Mouse (Mus musculus) G1E (cell line): ENCODE results near the gene Ube2l3. TPM values are rescaled to one million over a fixed set of nuclear protein-coding genes. Genes with fewer than 3 reads are reported as not detected.

Experiments used
- ATAC-seq: 2 replicates; pipeline ENCODE4 v1.8.0; 2016; ENCODE audit warnings: mild to moderate bottlenecking; ENCODE audit not compliant: insufficient number of reproducible peaks, poor library complexity, low FRiP score, severe bottlenecking; ENCODE audit errors: extremely low read depth
- DNase-seq: peaks from one replicate; pipeline ENCODE4 v3.0.0; 2012; ENCODE audit warnings: low spot score
- H3K27me3 ChIP-seq: 2 replicates; pipeline ENCODE4 v1.6.1; 2012; ENCODE audit warnings: mild to moderate bottlenecking, low read length, inconsistent platforms; ENCODE audit not compliant: insufficient read depth
- H3K36me3 ChIP-seq: replicated peaks from 2 replicates; pipeline ENCODE3; 2012; ENCODE audit warnings: mild to moderate bottlenecking, inconsistent platforms
- H3K4me1 ChIP-seq: 2 replicates; pipeline ENCODE4 v1.6.1; 2012; ENCODE audit warnings: low read depth, low read length, inconsistent platforms, mixed read lengths; ENCODE audit not compliant: insufficient read depth
- H3K4me3 ChIP-seq: 2 replicates; pipeline ENCODE4 v1.5.1; 2012; ENCODE audit warnings: low read depth, mild to moderate bottlenecking, inconsistent platforms, low read length, moderate library complexity, mixed read lengths
- H3K9me3 ChIP-seq: replicated peaks from 2 replicates; pipeline ENCODE4 v1.6.1; 2012; ENCODE audit warnings: inconsistent platforms
- CTCF ChIP-seq: IDR thresholded peaks from 2 replicates; pipeline ENCODE4 v1.5.1; 2012; ENCODE audit warnings: low read depth, low read length, inconsistent platforms, mixed read lengths
- GATA1 ChIP-seq: IDR thresholded peaks from 2 replicates; pipeline ENCODE4 v1.6.1; 2012; ENCODE audit warnings: borderline replicate concordance, low read length, inconsistent platforms, mixed read lengths
- GATA2 ChIP-seq: IDR thresholded peaks from 2 replicates; pipeline ENCODE4 v1.6.1; 2012; ENCODE audit warnings: low read depth, low read length, inconsistent platforms, borderline replicate concordance
- POLR2AphosphoS5 ChIP-seq: IDR thresholded peaks from 2 replicates; pipeline ENCODE4 v1.6.1; 2012; ENCODE audit warnings: low read depth, low read length, inconsistent platforms; ENCODE audit not compliant: insufficient replicate concordance
- TAL1 ChIP-seq: conservative IDR thresholded peaks from 2 replicates; pipeline ENCODE4 v1.6.1; 2012; ENCODE audit warnings: low read depth, low read length, inconsistent platforms, mixed read lengths
- polyA plus RNA-seq: library from polyadenylated mRNA; stranded (reverse); fragments of >175 nt; gene quantifications from 2 replicates; pipeline ENCODE4 v1.2.3, GENCODE M21; 2012
- total RNA-seq, 2 experiments: library from RNA; stranded (forward) in 1 of 2; stranded (reverse) in 1 of 2; fragments of 200-1000 nt in 1 of 2; fragments of >200 nt in 1 of 2; fragmentation: Nextera tagmentation in 1 of 2; gene quantifications; 2 replicates each; pipeline ENCODE4 v1.2.3; 2014 to 2017

Gene Ube2l3
- total and polyA plus RNA-seq, 3 experiments, result 96.3 to 356 (median 176) TPM

- TF ChIP-seq GATA2 (no peak), GATA1 (no peak), POLR2AphosphoS5 (no peak), CTCF (no peak), TAL1 (no peak)
- ATAC-seq, result no peak
Measured at GRCm38 (mm10) chr16:17226496-17226895, 24.0 kb upstream of the Ube2l3 start.

GRCm38 (mm10) chr16:17225584-17225983 lies 23.1 kb upstream of the Ube2l3 start:
- Histone ChIP-seq H3K36me3 (no peaks in the 10 kb centered on the region), H3K4me1 (peaks cover 16% of the 10 kb centered on the region), H3K9me3 (peaks cover 4% of the 10 kb centered on the region; the same call in 1 of the 2 replicates), H3K4me3 (no peak overlapping the region), H3K27me3 (peaks cover 2% of the 10 kb centered on the region)
- DNase-seq (no peak), ATAC-seq (no peak)
- no peak for TF ChIP-seq POLR2AphosphoS5
- TF ChIP-seq CTCF, result no peak
- TF ChIP-seq GATA2, result no peak
- TF ChIP-seq GATA1, result no peak
- TF ChIP-seq TAL1, result no peak

More at GRCm38 (mm10) chr16:17226496-17226895, 24.0 kb upstream of the Ube2l3 start:
- peaks cover 2% of the 10 kb centered on the region for H3K27me3 ChIP-seq
- H3K36me3 ChIP-seq, result no peaks in the 10 kb centered on the region
- H3K9me3 ChIP-seq, result peaks cover 4% of the 10 kb centered on the region; the same call in 1 of the 2 replicates
- peaks cover 12% of the 10 kb centered on the region; the same call in 1 of the 2 replicates for H3K4me1 ChIP-seq
- no peak for DNase-seq
- H3K4me3 ChIP-seq, result no peak overlapping the region

GRCm38 (mm10) chr16:17222197-17222596 lies 19.7 kb upstream of the Ube2l3 start:
- no peaks in the 10 kb centered on the region for H3K36me3 ChIP-seq
- H3K27me3 ChIP-seq, result no peaks in the 10 kb centered on the region; the same call in 1 of the 2 replicates
- no peak overlapping the region for H3K4me3 ChIP-seq
- peak; percentile 100 for ATAC-seq
- TF ChIP-seq CTCF (no peak), GATA1 (no peak)
- peaks cover 41% of the 10 kb centered on the region for H3K4me1 ChIP-seq
- H3K9me3 ChIP-seq, result no peaks in the 10 kb centered on the region
- DNase-seq, result peak; percentile 95

GRCm38 (mm10) chr16:17220127-17220733 lies 17.8 kb upstream of the Ube2l3 start:
- H3K4me3 ChIP-seq, result peak overlapping the region; percentile 45; the same call in 1 of the 2 replicates
- no peak for ATAC-seq
- no peaks in the 10 kb centered on the region for H3K27me3 ChIP-seq
- no peaks in the 10 kb centered on the region for H3K9me3 ChIP-seq
- no peaks in the 10 kb centered on the region for H3K36me3 ChIP-seq
- DNase-seq, result no peak
- peaks cover 51% of the 10 kb centered on the region for H3K4me1 ChIP-seq
- TF ChIP-seq POLR2AphosphoS5, result no peak
- no peak for TF ChIP-seq GATA2
- no peak for TF ChIP-seq CTCF
- no peak for TF ChIP-seq GATA1
- no peak for TF ChIP-seq TAL1

- no peak for TF ChIP-seq POLR2AphosphoS5
- no peak for TF ChIP-seq CTCF
- peaks cover 24% of the 10 kb centered on the region for H3K36me3 ChIP-seq
- peaks cover 63% of the 10 kb centered on the region for H3K4me1 ChIP-seq
- no peaks in the 10 kb centered on the region for H3K9me3 ChIP-seq
- no peaks in the 10 kb centered on the region for H3K27me3 ChIP-seq
- peak overlapping the region; percentile 26; the same call in 1 of the 2 replicates for H3K4me3 ChIP-seq
- ATAC-seq (no peak; the same call in 1 of the 2 replicates), DNase-seq (peak; percentile 30)
Measured at GRCm38 (mm10) chr16:17216934-17217633, 14.6 kb upstream of the Ube2l3 start.

GRCm38 (mm10) chr16:17209981-17210838 lies 7.8 kb upstream of the Ube2l3 start:
- DNase-seq, result peak; percentile 81
- Histone ChIP-seq H3K4me1 (peaks cover 70% of the 10 kb centered on the region), H3K4me3 (peak overlapping the region; percentile 91), H3K36me3 (peaks cover 44% of the 10 kb centered on the region), H3K27me3 (no peaks in the 10 kb centered on the region; the same call in 1 of the 2 replicates), H3K9me3 (no peaks in the 10 kb centered on the region)
- TF ChIP-seq CTCF (peak; percentile 80), GATA1 (no peak)
- peak; percentile 62; the same call in 1 of the 2 replicates for ATAC-seq
